Mouse (Mus musculus): Measurements from ENCODE around the gene Olfr373.
"Not testable (repeated sequence)": the region's sequence is repeated elsewhere in the genome, so short reads cannot be mapped to it uniquely, and the experiment has no call there.

The Olfr373 gene

GRCm38 (mm10) chr8:72082877-72083276 is at the start of gene Olfr373:
Olfr373 (plus strand) TSS chr8:72083177.
- not testable (repeated sequence) for ATAC-seq (ENCODE audit: low TSS enrichment)

GRCm38 (mm10) chr8:72040918-72041317 is 42.1 kb upstream of the Olfr373 start, which contains the start of gene Olfr372:
Olfr372 (plus strand) TSS chr8:72041218.
- not testable (repeated sequence) for ATAC-seq (ENCODE audit: low TSS enrichment)

- no peak for ATAC-seq (ENCODE audit: low TSS enrichment)
Observed at GRCm38 (mm10) chr8:72042493-72042892, 40.5 kb upstream of the Olfr373 start.

- ATAC-seq (ENCODE audit: low TSS enrichment) = not testable (repeated sequence)
Observed at GRCm38 (mm10) chr8:72054633-72055032, 28.3 kb upstream of the Olfr373 start.

GRCm38 (mm10) chr8:72057643-72058042 is 25.3 kb upstream of the Olfr373 start:
- not testable (repeated sequence) for ATAC-seq (ENCODE audit: low TSS enrichment)

- ATAC-seq (ENCODE audit: low TSS enrichment) = not testable (repeated sequence)
Observed at GRCm38 (mm10) chr8:72066819-72067399, 16.1 kb upstream of the Olfr373 start.

- no peak for ATAC-seq (ENCODE audit: low TSS enrichment)
Observed at GRCm38 (mm10) chr8:72084744-72085143, 1.8 kb downstream of the Olfr373 start.

- ATAC-seq (ENCODE audit: low TSS enrichment) = not testable (repeated sequence)
Observed at GRCm38 (mm10) chr8:72087611-72088010, 4.6 kb downstream of the Olfr373 start.

GRCm38 (mm10) chr8:72096721-72097120 is 13.7 kb downstream of the Olfr373 start:
- not testable (repeated sequence) for ATAC-seq (ENCODE audit: low TSS enrichment)

GRCm38 (mm10) chr8:72099377-72100103 is 16.6 kb downstream of the Olfr373 start:
- not testable (repeated sequence) for ATAC-seq (ENCODE audit: low TSS enrichment)

- no peak for ATAC-seq (ENCODE audit: low TSS enrichment)
Observed at GRCm38 (mm10) chr8:72105165-72105564, 22.2 kb downstream of the Olfr373 start.

GRCm38 (mm10) chr8:72106740-72107139 is 23.8 kb downstream of the Olfr373 start, which contains the start of gene Olfr374:
Olfr374 (plus strand) TSS chr8:72107040.
- ATAC-seq (ENCODE audit: low TSS enrichment) = no peak

- ATAC-seq (ENCODE audit: low TSS enrichment) = no peak
Observed at GRCm38 (mm10) chr8:72110876-72111275, 27.9 kb downstream of the Olfr373 start.

- no peak for ATAC-seq (ENCODE audit: low TSS enrichment)
Observed at GRCm38 (mm10) chr8:72112486-72112885, 29.5 kb downstream of the Olfr373 start.

- no peak for ATAC-seq (ENCODE audit: low TSS enrichment)
Observed at GRCm38 (mm10) chr8:72115202-72115601, 32.2 kb downstream of the Olfr373 start.

- ATAC-seq (ENCODE audit: low TSS enrichment) = no peak
Observed at GRCm38 (mm10) chr8:72118616-72119015, 35.6 kb downstream of the Olfr373 start.

- not testable (repeated sequence) for ATAC-seq (ENCODE audit: low TSS enrichment)
Observed at GRCm38 (mm10) chr8:72121486-72121885, 38.5 kb downstream of the Olfr373 start.

GRCm38 (mm10) chr8:72121997-72122396 is 39.0 kb downstream of the Olfr373 start:
- no peak for ATAC-seq (ENCODE audit: low TSS enrichment)

- ATAC-seq (ENCODE audit: low TSS enrichment) = no peak
Observed at GRCm38 (mm10) chr8:72127834-72128233, 44.9 kb downstream of the Olfr373 start.

GRCm38 (mm10) chr8:72131251-72131650 is 48.3 kb downstream of the Olfr373 start:
- ATAC-seq (ENCODE audit: low TSS enrichment) = no peak

- no peak for ATAC-seq (ENCODE audit: low TSS enrichment)
Observed at GRCm38 (mm10) chr8:72131901-72132300, 48.9 kb downstream of the Olfr373 start.

- ATAC-seq (ENCODE audit: low TSS enrichment) = no peak
Observed at GRCm38 (mm10) chr8:72132417-72132816, 49.4 kb downstream of the Olfr373 start.

GRCm38 (mm10) chr8:72132891-72133290 is 49.9 kb downstream of the Olfr373 start:
- ATAC-seq (ENCODE audit: low TSS enrichment) = no peak

Measured in frontal cortex, adult (tissue).